Mouse (Mus musculus) myocyte (in vitro differentiated cells): ENCODE measurements around the gene 4930596D02Rik.

Source experiments
- CEBPB ChIP-seq: IDR thresholded peaks from 2 replicates; pipeline ENCODE4 v1.6.1; 2011; ENCODE audit warnings: mild to moderate bottlenecking, moderate library complexity; ENCODE audit not compliant: poor library complexity, insufficient read depth, severe bottlenecking
- TCF12 ChIP-seq: IDR thresholded peaks from one replicate; pipeline ENCODE4 v1.6.1; 2011; ENCODE audit warnings: mild to moderate bottlenecking, control low read depth; ENCODE audit not compliant: poor library complexity, insufficient read depth, severe bottlenecking

- TF ChIP-seq CEBPB, result no peak
- no peak for TF ChIP-seq TCF12
These were observed at the start of gene 4930596D02Rik for GRCm38 (mm10) chr14:35811878-35812277.
